Mouse (Mus musculus): ENCODE measurements around the gene Cacfd1. TPM values are rescaled to one million over a fixed set of nuclear protein-coding genes. Genes with fewer than 3 reads are reported as not detected.

The Cacfd1 gene
- polyA plus RNA-seq, 1 experiment from 2014 or later = 14.3 TPM

Other genes starting within 250 kb of the Cacfd1 start
- not detected in 2 replicates for gene Abo, start 144.9 kb upstream of the Cacfd1 start, polyA plus RNA-seq (2015; fragmentation: Nextera tagmentation; extraction: Ambion mirVana)
- 8.7 and 9.4 TPM in 2 replicates for gene Surf6, start 107.0 kb upstream of the Cacfd1 start, polyA plus RNA-seq (2015; fragmentation: Nextera tagmentation; extraction: Ambion mirVana)
- gene Med22, start 99.2 kb upstream of the Cacfd1 start, polyA plus RNA-seq (2015; fragmentation: Nextera tagmentation; extraction: Ambion mirVana) = 19.5 and 20.8 TPM in 2 replicates
- gene Rpl7a, start 99.2 kb upstream of the Cacfd1 start, polyA plus RNA-seq (2015; fragmentation: Nextera tagmentation; extraction: Ambion mirVana) = 297 and 333 TPM in 2 replicates
- 17.4 and 17.9 TPM in 2 replicates for gene Surf2, start 93.6 kb upstream of the Cacfd1 start, polyA plus RNA-seq (2015; fragmentation: Nextera tagmentation; extraction: Ambion mirVana)
- 31.5 and 32.4 TPM in 2 replicates for gene Surf1, start 93.4 kb upstream of the Cacfd1 start, polyA plus RNA-seq (2015; fragmentation: Nextera tagmentation; extraction: Ambion mirVana)
- gene Surf4, start 76.0 kb upstream of the Cacfd1 start, polyA plus RNA-seq (2015; fragmentation: Nextera tagmentation; extraction: Ambion mirVana) = 119 and 121 TPM in 2 replicates
- gene Stkld1, start 75.9 kb upstream of the Cacfd1 start, polyA plus RNA-seq (2015; fragmentation: Nextera tagmentation; extraction: Ambion mirVana) = 0.04 TPM in 2 replicates
- gene Rexo4, start 45.5 kb upstream of the Cacfd1 start, polyA plus RNA-seq (2015; fragmentation: Nextera tagmentation; extraction: Ambion mirVana) = 16.7 and 17.5 TPM in 2 replicates
- 1.8 and 2.0 TPM in 2 replicates for gene Adamts13, start 36.5 kb upstream of the Cacfd1 start, polyA plus RNA-seq (2015; fragmentation: Nextera tagmentation; extraction: Ambion mirVana)
- gene Slc2a6, start 18.1 kb downstream of the Cacfd1 start, polyA plus RNA-seq (2015; fragmentation: Nextera tagmentation; extraction: Ambion mirVana) = 0.32 and 0.40 TPM in 2 replicates
- gene Mymk, start 62.3 kb downstream of the Cacfd1 start, polyA plus RNA-seq (2015; fragmentation: Nextera tagmentation; extraction: Ambion mirVana) = 0.90 and 2.8 TPM in 2 replicates
- gene Adamtsl2, start 69.5 kb downstream of the Cacfd1 start, polyA plus RNA-seq (2015; fragmentation: Nextera tagmentation; extraction: Ambion mirVana) = 0.40 and 0.76 TPM in 2 replicates
- not detected in 2 replicates for gene Fam163b, start 132.6 kb downstream of the Cacfd1 start, polyA plus RNA-seq (2015; fragmentation: Nextera tagmentation; extraction: Ambion mirVana)
- 0.07 and 0.15 TPM in 2 replicates for gene Dbh, start 155.3 kb downstream of the Cacfd1 start, polyA plus RNA-seq (2015; fragmentation: Nextera tagmentation; extraction: Ambion mirVana)
- gene Sardh, start 238.4 kb downstream of the Cacfd1 start, polyA plus RNA-seq (2015; fragmentation: Nextera tagmentation; extraction: Ambion mirVana) = 67.6 and 78.4 TPM in 2 replicates